Mouse (Mus musculus): Measurements from ENCODE around the gene Apba2.

DNA sequence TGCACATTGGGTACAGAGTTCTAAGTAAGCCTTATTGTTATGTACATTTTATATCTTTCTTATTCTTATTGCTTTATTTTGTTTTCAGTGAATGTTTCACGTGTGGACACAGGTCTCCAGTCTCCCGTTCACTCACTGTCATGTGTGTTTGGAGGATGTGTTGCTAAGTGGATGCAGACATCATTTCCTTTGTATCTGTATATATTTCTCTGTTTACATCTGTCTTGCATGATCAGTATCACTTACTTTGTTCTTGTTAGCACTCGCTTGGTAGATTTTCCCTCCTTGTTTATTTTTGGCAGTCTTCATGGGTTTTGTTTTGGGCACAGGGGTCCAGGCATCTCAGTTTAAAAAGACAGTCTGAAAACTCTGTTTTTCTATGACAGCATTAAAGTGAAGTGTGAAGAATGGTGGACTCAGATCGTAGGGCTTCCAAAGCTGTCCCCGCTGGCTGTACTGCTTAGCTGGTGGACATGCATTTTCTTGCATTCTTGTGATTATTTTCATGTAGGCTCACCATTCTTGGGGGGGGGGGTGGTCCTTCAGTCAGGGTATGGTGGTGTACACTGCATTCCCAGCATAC, 164.3 kb downstream of the Apba2 start:
- no peak for TF ChIP-seq CTCF (conservative IDR thresholded peaks at IDR 0.05; ENCODE audit: insufficient read depth, insufficient read length, low read depth, low read length)
- no peak for TF ChIP-seq POLR2A (IDR thresholded peaks at IDR 0.05; ENCODE audit: low read depth, low read length)

Measured in kidney, adult 2 months (tissue).